In the genomic region with DNA sequence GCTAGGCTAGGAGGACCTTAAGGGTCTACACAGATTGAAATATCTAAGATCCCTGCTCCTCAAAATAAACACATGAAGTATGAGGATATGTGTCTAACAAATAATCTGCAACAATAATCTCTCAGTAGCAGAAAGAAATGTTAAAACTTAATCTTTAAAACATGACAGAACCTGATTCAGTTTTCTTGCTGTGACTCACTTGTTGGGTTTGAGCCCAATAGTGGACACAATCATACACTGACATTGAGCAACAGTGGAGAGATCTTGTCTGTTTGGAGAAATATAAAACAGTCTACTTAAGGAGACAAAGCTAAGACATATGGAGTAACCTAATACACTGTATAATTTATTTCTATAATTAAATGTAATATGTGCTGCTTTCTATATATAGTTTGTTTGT, we compare ENCODE assay signal across 9 mouse cellular contexts.
"Had no signal": no experiment of that assay in that cellular context is flagged by ENCODE, and none has a peak within 500 bp of the region (broad histone marks: within the 10 kb centered on the region; RNA-seq: fewer than 3 reads in every experiment).

No protein-coding gene starts in this region.

- DNase-seq: kidney, postnatal 10 days; left cerebral cortex, postnatal 4 days; lung, adult 18-20 months; lung, postnatal 4 days; retina, postnatal 1 day; right cerebral cortex, postnatal 4 days; spleen, adult 18-20 months; thymus, adult 18-20 months; thymus, postnatal 14 days had no signal
